Mouse (Mus musculus) fibroblast of lung, adult 2 months (primary cell): Measurements from ENCODE around the gene Rad51b.

Experiments
- DNase-seq: peaks from one replicate; pipeline ENCODE4 v3.0.0-alpha.2; 2011; ENCODE audit warnings: low read depth

The Rad51b gene

DNA sequence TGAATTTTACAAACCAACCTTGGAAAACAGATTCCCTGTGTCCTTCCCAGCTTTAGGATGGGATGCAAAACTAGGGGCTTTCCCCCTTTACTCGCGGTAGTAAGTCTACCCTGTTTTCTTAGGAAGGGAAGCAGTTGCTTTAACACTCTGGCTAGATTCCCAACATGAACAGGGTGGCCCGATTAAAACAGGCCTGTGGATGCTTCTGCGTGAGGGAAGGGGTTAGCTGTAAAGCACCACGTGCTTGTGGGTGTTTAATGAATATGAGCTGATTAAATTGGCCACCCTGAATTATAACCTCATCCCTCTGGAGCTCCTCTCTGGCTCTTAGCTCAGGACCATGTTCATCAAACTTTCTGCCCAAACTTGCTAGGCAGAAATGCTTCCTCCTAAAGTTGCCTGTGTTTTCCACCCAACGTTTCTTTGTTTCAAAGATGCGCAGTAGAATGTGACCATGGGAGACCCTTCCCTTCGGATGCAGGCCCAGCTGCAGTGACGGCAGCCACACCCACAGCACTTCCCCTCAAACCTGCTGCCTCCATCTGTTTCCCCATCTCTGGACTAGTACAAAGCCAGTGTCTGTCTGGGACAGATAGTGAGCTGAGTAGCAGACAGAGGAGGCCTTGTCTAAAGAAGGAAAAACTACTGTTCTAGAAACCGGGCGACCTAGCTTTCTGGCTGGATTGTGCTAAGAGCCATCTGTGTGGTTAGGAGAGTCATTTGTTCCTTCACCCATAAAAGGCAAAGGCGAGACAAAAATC lies 435.5 kb downstream of the Rad51b start:
- DNase-seq = no peak

- peak; percentile 68 for DNase-seq
Measured at GRCm38 (mm10) chr12:79735341-79735785, 438.3 kb downstream of the Rad51b start.

DNA sequence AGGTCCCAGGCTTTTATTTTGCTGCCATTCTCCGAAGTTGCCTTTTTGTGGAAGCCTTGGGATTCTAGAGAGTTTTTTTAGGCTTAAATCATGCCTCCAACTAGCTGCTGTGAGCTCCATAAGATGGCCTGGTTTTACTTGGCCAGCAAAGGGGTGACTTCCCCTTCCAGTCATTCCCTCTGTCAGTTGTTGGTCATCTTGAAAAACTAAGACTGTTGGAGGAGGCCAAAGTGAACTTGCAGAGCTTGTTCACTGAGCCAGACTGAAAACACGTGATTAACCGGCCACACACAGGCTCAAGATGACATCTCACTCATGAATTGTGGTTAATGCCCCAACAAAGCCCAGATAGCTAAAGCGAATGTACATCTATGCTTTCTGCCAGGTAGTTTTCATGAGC lies 438.8 kb downstream of the Rad51b start:
- no peak for DNase-seq

DNA sequence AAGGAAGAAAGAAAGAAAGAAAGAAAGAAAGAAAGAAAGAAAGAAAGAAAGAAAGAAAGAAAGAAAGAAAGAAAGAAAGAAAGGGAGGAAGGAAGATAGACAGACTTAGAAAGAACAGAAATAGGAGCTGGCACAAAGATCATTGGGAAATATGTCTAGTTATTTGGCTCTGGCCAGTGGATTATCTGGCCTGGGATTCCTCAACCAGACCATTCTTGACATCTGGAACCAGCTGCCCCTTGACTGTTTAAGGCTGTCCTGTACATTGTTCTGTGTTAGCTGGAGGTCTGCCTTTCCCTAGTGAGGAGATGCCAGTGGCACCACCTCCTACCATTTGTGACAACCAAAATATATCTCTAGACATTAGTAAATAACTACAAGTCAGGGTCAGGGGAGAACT lies 441.6 kb downstream of the Rad51b start:
- DNase-seq = no peak

- no peak for DNase-seq
Measured at GRCm38 (mm10) chr12:79739918-79740639, 443.0 kb downstream of the Rad51b start.

DNA sequence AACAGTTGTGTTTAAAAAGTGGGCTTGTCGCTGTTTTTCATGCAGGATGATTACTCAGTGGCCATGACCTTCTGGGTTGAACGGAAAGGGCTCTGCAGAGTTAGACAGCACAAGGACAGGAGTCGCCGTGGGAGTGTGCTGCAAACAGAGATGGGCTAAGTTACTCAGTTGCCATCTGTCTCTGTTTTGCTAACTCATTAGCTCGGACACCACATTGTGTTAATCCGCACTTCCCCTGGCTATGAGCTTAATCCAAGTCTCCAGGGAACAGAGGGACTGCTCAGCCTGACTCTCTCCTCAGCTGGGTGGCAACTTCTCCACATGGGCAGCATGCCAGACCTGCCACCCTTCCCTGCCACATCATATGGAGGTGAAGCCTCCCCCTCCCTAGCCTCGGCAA lies 445.1 kb downstream of the Rad51b start:
- no peak for DNase-seq

- no peak for DNase-seq
Measured at GRCm38 (mm10) chr12:79744131-79744530, 447.0 kb downstream of the Rad51b start.

GRCm38 (mm10) chr12:79745225-79745624 lies 448.1 kb downstream of the Rad51b start:
- no peak for DNase-seq

DNA sequence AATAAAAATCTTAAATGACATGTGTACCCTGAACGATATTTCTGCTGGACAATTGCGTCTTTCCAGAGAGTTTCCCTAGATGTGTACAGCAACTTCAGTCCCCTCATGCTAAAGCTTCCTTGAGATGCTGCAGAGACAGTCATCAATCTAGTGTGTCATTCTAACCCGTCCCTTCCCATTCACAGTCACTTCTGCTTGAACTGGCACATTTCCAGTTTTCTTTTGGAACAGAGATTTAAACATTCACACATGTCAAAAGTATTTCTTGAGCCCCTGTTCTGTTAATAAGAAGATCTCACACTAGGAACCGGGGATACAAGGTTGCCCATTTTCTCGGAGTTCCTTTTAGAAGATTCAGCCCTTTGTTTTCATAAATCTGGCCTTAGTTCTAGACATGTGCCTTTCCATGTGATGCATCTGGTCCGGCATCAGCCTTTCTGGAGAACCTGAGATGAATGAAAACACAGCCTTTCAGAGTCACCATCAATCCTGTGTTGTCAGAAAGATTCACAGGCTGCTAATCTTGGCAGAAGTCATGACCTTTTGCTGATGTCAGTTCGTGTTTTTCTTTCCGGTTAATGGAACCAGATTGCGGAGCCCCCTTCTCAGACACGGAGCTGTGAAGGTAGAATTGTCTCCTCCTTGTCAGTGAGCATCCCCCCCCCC lies 448.9 kb downstream of the Rad51b start:
- DNase-seq = no peak

DNA sequence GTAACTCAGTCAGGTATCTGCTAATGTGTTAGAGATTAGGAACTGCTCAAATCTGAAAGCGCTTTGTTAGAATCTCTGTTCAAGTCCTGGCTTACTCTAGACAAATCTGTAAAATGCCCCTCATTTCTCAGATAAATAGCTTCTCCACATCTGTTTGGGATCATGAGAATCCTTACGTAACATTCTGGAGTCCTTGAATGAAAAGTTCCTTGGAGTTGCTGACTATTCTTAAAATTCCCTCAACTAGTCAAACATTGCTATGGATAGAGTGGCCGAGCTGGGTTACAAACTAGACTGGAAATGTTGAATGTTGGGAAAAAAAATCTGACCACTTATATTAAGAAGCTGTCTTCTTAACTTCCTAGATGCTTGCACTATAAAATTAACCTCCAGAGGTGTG lies 450.5 kb downstream of the Rad51b start:
- DNase-seq = no peak

DNA sequence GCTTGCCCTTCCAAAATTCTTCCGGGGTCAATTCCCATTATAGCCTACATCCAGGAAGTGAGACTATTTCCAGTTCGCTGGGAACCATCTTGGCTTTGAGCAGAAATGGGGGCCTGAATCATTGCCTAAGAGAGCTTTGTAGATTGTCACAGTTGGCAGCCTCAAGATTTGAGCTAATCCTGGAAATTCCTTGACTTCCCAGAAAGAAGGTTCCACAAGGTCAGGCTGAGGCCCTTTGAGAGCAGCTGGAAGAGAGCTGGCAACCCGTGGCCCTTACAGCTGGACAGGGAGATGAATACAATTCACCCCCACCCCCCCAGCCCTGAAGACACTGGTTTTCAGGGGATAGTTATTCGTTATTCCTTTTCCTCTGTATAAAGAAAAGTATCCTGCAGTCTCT lies 451.8 kb downstream of the Rad51b start:
- no peak for DNase-seq

GRCm38 (mm10) chr12:79750253-79751125 lies 453.4 kb downstream of the Rad51b start:
- DNase-seq = no peak

DNA sequence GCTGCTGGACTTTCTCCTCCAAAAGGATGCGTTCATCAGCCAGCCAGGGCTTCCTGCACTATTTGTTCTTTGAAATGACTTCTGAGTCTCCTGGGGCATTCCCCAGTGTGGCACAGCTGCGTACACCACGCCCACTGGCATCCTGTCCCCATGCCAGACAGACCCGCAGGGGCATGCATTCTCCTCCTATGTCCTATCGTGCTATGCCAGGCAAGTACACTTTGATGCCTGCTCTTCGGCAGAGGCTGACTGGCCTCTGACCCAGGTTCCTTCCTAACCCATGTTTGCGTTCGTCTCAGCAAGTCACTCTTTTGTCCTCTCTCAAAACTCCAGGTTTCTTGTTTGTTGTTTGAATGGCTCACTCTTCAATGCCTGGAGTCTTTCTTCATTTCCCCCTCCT lies 454.7 kb downstream of the Rad51b start:
- no peak for DNase-seq

- no peak for DNase-seq
Measured at GRCm38 (mm10) chr12:79752189-79752588, 455.1 kb downstream of the Rad51b start.

DNA sequence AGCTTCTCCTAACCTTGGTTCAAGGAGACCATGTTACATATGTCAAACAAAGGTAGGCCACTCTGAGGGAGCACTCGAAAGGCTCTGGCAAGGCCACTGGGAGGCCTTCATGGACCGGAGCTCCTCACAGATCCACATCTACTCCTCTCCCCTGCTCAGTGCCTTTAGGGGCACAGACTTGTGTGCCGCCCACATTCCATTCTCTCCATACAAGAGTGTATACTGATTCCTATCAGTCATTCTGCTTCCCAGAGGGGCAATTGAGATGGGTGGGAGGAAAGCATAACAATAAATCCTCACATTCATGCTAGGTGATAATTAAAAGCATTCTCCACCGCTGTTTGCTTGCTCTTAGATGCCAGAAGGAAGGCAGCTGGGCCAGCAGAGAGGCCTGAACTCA lies 458.5 kb downstream of the Rad51b start:
- no peak for DNase-seq

- no peak for DNase-seq
Measured at GRCm38 (mm10) chr12:79756352-79756751, 459.3 kb downstream of the Rad51b start.

GRCm38 (mm10) chr12:79757775-79758174 lies 460.7 kb downstream of the Rad51b start:
- DNase-seq = no peak

- DNase-seq = no peak
Measured at GRCm38 (mm10) chr12:79759180-79759902, 462.3 kb downstream of the Rad51b start.

DNA sequence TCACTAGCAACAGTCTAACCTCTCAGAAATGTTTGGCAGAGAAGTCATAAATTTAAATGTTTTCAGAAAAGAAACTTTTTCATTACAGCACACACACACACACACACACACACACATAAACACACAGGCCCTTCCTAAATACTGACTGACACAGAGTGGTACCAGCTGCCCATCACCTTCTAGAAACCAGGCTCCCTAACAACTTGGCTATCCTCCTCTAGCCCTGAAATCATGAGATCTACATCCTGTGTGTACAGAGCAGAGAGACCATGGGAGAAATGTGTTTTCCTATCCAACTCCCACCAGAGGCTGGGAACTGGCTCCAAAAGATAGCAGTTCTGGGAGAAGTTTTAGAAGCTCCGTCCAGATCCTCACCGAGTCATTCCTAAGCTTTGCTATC lies 464.1 kb downstream of the Rad51b start:
- DNase-seq = no peak

DNA sequence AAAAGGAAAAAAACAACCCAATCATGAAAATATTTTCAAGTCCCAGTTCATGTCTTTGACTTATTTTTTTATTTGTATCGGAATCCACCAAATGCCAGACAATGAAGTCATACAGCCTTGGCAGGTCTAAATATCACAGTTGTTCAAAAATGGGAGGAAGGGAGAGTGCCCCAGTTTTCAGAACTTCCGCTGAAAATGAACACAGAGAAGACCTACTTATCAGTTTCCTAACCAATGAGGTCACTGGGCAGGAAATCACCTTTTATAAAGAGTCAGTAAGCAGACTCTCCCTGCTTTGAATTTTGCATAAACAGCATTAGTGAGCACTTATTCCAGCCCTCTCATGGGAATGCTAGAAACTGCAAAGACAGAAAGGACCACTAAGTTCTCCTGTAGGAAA lies 465.0 kb downstream of the Rad51b start:
- DNase-seq = peak; percentile 49

DNA sequence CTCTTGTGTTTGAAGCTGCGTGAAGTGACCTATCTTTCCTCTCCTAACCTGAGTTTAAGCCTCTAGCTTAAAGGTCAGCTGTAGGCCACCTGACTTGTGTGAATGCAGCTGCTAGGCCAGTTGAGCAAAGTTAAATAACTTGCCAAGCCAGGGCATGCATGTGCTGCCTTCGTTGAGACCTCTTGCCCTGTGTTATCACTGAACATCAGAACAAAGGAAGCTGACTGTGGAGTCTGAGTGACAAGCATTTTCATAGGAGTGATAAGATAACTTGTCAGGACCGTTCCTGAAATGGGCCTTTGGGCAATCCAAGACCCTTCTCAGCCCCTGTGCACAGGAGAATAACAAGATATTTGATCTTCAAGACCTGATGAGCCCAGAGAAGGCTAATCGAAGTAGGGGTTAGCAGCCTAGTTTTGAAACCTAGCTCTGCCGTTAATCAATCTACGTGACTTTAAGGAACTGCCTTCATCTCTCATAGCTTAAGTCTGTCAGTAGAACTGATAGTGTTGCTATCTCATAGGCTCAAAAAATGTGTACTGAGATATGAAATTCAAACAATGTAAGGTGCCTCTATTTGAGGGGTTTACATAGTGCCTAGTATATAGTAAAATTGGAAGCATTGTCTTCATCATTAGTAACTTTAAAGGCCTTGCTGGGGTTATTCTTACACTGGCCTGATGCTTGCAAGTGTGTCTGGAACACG lies 465.6 kb downstream of the Rad51b start:
- DNase-seq = no peak
